Mouse (Mus musculus) retina, adult 2 months (tissue): ENCODE data around the gene Zfp296.

Experiments
- DNase-seq: peaks from one replicate; pipeline ENCODE4 v3.0.0-alpha.2; 2012; ENCODE audit warnings: low read depth, low spot score

Zfp296 gene

DNA sequence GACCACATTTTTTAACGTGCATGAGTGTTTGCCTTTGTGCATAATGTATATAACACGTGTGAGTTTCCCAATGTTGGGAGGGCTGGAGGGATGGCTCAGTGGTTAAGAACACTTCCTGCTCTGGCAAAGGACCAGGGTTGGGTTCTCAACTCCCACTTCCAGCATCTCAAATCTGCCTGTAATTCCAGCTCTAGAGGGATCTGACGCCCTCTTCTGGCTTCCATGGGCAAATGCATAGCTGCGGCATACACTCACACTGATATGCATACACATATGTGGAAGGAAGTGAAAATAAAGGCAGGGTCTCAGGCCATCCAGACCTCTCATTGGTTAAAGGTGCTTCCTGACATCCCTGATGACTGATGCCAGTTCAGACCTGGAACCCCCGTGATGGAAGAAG lies 30.2 kb downstream of the Zfp296 start:
- DNase-seq: no peak

DNA sequence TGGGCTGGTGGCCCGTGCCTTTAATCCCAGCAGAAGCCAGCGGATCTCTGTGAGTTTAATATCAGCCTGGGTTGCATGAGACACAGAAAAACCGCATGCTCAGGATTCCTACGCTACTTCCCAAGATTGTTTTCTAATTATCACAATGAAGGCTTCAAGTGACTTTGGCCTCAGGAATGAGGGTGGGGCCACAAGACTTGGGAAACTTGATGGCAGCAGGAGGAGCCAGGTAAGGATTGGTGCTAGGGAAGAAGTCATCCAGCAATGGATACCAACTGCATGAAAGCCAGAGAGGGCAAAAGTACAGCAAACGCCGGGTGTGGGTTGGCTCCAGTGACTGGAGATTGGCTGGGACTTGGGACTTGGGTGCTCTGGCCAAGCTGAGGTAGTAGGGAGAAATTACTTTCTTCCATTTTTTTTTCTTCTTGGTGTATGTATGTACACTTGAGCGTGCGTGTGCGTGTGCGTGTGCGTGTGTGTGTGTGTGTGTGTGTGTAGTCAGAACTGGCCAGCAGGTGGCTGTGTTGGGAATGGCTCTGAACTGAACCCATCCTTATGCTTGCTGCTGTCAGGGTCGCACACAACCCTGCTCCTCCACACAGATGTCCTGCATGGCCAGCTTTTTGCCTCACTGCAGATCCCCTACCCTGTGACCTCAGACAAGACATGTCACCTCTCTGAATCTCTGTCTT lies 32.7 kb downstream of the Zfp296 start:
- no peak for DNase-seq

DNA sequence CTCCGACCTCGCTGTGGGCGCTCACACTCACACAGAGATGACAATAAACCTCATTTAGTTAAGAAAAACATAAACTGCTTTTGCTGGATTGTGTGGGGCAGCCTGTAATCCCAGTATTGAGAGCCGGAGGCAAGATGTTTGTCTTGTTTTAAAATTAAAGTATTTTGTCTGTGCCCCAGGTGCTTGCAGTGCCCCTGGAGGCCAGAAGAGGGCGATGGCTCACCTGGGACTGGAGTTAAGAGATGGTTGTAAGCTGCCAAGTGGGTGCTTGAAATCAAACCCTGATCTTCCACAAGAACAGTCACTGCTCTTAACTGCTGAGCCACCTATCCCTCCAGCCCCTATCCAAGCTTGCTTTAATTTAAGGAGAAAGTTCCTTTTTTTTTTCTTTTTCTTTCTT lies 33.9 kb downstream of the Zfp296 start:
- no peak for DNase-seq

DNA sequence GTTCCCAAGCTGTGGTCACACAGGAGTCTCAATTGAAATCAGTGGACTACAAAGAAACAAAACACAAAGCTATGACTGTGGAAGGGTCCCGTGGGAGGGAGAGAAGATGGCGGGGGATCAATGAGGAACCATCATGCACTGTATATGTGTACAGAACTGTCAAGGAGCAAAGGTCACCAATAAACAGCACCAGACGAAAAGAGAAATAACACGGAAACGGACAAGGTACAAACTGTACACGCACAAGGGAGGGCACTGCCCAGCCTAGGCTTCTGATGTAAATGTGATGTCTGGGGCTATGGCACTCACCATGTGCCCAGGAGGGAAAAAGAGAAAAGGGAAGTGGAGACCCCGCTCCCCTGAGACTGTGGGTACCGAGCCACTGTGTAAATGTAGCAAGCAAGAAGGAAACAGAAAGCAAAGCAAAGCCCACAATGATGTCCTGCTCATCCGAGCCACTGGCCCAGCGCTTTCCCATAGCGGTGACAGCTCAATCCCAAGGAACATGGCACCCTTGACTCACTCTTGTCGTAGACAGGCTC lies 38.0 kb downstream of the Zfp296 start:
- DNase-seq: no peak

DNA sequence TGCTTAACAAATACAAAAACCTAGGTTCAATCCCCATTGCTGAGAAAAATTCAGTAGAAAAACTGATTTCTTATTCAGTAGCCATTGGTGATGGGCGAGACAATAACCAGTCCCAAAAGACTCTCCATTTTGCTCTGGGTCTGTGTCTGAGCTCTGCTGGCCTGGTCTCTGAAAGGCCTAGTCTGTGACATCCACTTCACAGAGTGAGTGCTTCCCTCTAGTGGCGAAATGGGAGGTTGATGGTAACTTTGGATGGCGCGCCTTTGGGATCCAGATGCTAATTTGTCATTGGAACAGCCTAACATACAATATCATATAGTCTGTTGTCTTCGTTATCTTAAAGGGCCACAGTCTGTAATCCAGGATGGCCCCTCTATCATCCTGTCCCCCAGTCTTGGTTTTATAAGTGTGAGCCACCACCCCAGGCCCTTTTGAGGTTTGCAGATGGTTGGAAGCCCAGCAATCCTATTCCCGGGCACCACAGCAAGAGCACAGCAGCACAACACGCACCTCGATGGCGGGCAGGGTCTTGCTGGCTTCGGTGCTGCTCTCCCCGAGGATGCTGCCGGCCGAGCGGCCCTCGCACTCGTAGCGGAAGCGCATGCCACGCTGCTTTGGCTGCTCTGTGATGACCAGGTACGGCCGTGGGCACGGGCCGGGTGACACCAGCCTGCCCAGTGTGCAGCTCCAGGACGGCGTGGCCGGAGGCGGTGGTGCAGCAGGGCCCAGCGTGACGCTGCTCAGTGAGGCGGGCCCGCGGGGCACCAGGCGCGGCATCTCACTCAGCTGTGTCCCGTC lies 42.1 kb downstream of the Zfp296 start:
- peak; percentile 60 for DNase-seq

DNA sequence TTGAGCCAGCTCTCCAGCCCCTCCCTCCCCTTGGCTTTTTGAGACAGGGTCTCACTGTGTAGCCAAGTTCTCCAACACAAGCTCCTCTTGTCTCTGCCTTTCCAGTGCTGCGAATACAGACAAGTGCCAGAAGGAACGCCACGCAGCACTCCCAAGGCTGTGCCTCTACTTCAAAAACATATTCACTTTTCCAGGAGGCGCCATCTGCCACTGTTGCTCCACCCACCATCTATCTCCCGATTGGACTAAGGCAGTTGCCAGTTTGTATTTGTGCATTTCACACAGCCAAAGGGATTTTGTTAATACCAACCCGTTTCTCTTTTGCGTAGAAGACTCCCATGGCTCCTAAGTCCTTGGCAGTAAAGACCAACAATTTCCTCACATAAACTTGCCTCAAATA lies 43.7 kb downstream of the Zfp296 start:
- no peak for DNase-seq

DNA sequence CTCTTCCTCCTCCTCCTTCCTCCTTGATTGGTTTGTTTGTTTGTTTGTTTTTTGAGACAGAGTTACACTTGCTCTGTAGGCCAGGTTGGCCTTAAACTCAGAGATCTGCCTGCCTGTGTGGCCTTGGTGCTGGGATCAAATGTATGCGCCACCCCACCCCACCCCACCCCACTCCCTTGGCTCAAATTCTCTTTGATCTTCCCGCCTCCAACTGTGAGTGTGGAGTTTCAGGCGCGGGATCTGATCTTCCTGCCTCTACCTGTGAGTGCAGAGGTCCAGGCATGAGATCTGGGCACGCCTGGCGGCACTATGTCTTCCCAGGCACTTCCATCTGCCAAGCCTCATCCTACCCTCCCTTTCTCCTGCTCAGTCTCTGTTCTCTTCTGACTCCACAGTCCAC lies 45.2 kb downstream of the Zfp296 start:
- no peak for DNase-seq

DNA sequence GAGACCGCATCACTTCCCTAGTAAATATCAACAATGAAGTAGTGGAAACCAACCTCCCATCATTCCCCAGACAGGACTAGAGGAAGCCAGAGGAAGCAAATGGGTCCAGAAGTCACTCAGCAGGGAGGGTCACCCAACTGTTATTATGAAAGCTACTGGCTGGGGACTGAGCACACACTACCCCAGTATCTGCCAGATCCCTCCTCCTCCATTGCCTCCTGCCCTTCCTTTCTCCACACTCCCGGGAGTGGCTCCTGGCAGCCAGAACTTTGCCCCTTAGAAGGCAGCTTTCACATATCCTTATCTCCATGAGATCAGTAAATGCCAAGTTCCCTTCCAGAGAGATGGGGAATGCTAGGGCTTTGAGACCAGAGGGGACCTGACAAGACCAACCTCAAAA lies 46.3 kb downstream of the Zfp296 start:
- no peak for DNase-seq

DNA sequence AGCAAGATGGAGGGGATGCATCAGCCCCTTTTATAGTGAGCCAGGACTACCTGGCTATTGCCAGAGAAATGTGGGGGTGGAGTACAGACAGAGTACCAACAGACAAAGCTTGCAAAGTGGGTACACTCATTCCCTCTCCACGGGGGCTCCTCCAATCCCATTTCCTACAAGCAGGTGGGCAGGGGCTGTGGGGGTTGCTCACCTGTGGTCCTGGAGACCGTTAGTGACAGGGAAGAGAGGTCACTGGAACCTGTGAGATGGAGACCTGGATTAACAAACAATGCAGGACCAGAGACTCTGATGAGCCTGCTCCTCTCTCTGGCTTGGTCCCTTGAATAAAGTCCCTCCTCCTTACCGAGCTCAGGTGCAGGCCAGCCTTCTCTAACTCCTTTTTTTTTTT lies 50.6 kb downstream of the Zfp296 start:
- no peak for DNase-seq

DNA sequence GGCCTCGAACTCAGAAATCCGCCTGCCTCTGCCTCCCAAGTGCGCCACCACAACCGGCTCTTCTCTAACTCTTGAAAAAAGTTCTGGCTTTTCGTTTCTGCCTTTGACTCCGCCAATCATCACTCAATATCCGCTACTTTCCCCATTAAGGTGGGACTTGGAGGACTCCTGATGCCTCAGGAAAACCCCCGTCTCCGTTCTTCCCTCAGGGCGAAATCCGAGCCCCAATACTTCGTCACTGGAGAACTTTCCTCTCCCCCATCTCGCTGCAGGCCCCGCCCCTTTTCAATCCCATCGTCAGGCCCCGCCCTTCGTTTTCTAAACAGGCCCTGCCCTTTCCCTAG lies 51.1 kb downstream of the Zfp296 start:
- no peak for DNase-seq

DNA sequence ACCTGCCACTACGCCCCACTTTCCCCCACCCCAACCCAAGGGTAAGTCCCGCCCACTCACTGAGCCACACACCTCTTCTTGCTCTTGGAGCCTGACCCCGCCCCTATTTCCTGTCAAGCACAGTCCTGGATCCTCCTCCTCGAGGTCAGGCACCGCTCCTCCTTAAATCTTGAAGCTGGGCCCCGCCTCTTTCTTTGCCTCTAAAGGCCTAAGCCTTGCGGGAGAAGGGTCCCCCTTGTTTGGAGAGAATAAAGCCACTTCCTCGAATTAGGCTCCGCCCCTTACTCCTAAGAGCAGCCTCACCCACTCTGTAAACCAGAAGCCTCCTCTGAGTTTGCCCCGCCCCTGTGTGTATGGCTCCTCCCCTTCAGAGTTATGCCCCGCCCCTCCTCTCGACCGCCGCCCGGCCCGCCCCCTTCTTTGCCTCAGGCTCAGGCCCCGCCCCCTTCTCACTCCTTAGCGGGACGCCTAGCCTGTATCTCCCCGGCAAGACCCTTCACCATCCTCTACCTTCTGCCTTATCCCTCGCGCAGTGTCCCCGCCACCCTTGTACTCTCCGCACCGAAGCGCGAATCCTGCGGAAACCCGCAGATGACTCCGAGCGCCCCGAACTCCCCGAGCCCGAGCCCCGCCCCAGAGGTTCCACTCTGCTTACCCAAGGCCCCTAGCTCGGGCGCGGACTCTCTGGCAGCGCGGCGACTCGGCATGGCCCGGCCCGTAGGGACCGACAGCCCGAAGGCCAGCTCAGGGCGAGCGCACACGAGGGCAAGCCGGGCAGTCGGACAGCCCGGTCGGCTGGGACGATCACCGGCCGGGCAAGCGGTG lies 51.7 kb downstream of the Zfp296 start:
- peak; percentile 82 for DNase-seq

DNA sequence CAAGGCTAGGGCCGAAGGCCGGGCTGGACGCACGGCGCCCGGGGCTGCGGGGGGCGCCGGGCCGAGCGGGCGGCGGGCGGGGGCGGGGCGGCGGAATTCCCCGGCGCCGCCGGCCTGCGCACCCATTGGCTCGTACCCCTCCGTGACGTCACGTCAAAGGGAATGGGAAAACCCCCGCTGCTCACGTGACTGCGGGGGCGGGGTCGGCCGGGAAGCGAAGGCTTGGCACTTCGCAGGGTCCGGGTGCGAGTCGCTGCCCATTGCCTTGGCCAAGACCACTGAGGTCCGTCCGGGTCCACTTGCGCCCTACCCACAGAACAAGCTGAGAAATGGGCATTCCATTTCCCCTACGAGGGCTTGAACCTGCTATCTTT lies 52.3 kb downstream of the Zfp296 start, which contains the start of gene Relb:
Gene Relb, minus strand, starts transcription at position 78 of the 374 bp plus-strand sequence.
- peak; percentile 62 for DNase-seq
